Mouse (Mus musculus) left cerebral cortex, adult 6 months (tissue): Measurements from ENCODE around the gene Palm2. TPM values are rescaled to one million over a fixed set of nuclear protein-coding genes. Genes with fewer than 3 reads are reported as not detected.

Source experiments
- long read RNA-seq, 2 experiments: library from polyadenylated mRNA; unstranded; transcript quantifications; one replicate each; pipeline ENCODE4 v2.0.0; 2019 to 2020
- polyA plus RNA-seq: library from polyadenylated mRNA; unstranded; fragments of <200 nt; fragmentation: Nextera tagmentation; gene quantifications from 2 replicates; pipeline ENCODE4 v1.2.3, GENCODE M21; 2021

The Palm2 gene
- 10.4 and 10.9 TPM in 2 replicates for polyA plus RNA-seq
- long read RNA-seq, experiment 1, transcript Palm2-203 (5 exons, 423 nt): major isoform, 7 of 10 reads
- long read RNA-seq, experiment 1, partial matches to known transcripts: 1 of 10 reads
- long read RNA-seq, experiment 1, other reads (novel, unspliced or antisense): 2 of 10 reads
- long read RNA-seq, experiment 2, transcript Palm2-203 (5 exons, 423 nt): major isoform, 5 of 10 reads
- long read RNA-seq, experiment 2, partial matches to known transcripts: 2 of 10 reads
- long read RNA-seq, experiment 2, other reads (novel, unspliced or antisense): 3 of 10 reads

DNA sequence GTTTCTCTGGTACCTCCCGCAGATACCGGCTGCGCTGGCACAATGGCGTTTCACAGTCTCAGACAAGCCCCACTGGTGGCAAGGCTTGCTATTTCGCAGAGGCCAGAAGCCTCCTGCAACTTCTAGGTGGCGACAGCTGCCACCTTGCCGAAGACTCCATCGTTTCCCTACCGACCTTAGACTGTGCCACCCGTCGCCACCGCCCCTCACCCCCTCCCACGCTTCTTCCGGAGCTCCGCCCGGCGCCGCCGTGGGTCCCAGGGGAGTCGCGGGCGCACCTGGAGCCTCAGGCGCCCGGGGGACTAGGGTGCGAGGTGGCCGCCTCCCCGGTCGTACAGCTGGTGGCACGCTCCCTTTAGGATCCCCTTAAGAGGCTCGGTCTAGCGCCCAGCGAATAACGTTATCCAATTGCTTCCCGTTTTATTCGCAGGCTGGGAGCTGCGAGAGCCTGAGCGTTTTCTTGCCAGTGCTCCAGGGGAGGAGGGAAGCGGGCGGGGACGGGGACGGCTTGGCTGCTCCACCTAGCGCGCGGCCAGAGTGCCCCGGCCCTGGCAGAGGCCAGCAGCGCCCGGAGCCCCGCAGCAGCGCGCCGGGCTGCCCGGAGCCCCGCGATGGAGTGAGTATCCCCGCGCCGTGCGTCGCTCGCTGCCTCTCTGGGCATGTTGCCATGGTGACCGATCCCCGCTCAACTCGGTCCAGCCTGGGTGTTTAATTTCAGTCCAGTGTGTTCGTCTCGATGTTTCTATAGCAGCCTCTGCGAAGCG lies at the start of gene Palm2:
Gene Palm2 (plus strand): TSS at position 307 of the 764 bp plus-strand sequence.

DNA sequence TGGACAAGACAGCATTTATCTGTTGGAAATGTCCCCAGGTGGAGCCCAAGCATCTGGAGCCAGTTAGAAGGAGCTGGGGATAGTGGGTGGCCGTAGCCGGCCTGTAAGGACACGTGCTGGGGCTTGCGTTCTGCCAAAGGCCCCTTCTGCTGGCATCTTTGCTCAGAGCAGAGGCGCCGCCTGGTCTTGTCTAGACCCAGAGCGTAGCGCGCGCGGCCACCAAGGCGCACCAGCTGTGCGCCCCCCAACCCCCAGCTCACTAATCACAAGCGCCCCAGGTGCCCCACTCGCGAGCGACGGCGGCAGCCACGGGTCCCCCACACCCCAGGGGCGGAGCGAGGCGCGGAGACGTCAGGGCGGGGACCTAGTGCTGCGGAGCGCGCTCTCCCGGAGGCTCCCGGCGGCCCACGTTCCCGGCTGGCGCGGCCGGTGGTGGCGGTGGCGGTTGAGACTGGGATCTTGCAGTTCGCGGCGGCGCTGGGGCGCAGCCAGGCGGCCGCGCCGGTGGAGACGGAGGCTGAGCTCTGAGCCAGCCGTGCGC lies 133.7 kb downstream of the Palm2 start, which contains the start of gene Pakap:
Gene Pakap (plus strand): TSS at position 514 of the 541 bp plus-strand sequence.

DNA sequence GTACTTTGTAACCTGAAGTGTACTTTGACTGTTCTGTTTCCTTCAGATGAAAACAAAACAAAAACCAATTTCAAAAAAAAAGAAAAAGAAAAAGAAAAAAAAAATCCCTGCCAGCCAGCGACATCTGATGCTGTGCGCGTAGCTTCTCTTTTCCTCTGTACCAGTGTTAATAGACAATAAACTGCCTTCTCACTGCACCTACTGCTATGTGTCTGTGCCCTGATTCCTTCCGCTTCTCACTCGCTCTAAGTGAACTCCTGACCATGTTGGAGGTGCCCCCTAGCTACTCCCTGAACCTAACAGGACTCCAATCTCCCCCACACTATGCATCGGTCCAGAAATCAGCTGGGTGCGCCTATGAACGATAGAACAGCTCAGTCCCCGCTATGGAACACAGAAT lies 283.3 kb downstream of the Palm2 start, which contains the start of gene Akap2:
Gene Akap2 (plus strand): TSS at position 304 of the 400 bp plus-strand sequence.

Other genes with a start within 250 kb of the Palm2 start
- 10.2 and 14.0 TPM in 2 replicates for gene Ptpn3, start 132.4 kb upstream of the Palm2 start, polyA plus RNA-seq
- 8.1 and 8.2 TPM in 2 replicates for gene Pakap, start 133.9 kb downstream of the Palm2 start, polyA plus RNA-seq